Mouse (Mus musculus): Measurements from ENCODE around the gene Ugt1a9.

- no peak for TF ChIP-seq POLR2A (IDR thresholded peaks at IDR 0.05; ENCODE audit: low read depth, low read length)
- TF ChIP-seq SIN3A (IDR thresholded peaks at IDR 0.05; ENCODE audit: low read length): no peak
Measured at GRCm38 (mm10) chr1:88087513-88087912, 16.9 kb downstream of the Ugt1a9 start, which contains the start of gene Ugt1a8.

All from CH12.LX (cell line).